Mouse (Mus musculus) kidney, postnatal 0 days (tissue): ENCODE results near the gene Ccsap. TPM values are rescaled to one million over a fixed set of nuclear protein-coding genes. Genes with fewer than 3 reads are reported as not detected.

Experiments used
- ATAC-seq: fragments of 200-750 bp; cut with Nextera tagmentation; replicated peaks from 2 replicates; pipeline ENCODE4 v1.8.0; 2017; ENCODE audit warnings: low read depth, moderate number of reproducible peaks, moderate TSS enrichment, moderate library complexity; ENCODE audit not compliant: low FRiP score
- DNase-seq: peaks from one replicate; pipeline ENCODE4 v3.0.0-alpha.2; 2016; ENCODE audit warnings: low spot score
- H3K27ac ChIP-seq: fragments of 300-500 bp; sonication (generic); 2 replicates; pipeline ENCODE4 v1.5.1; 2014; ENCODE audit warnings: mild to moderate bottlenecking
- H3K27me3 ChIP-seq: fragments of 300-500 bp; sonication (generic); 2 replicates; pipeline ENCODE4 v1.6.1; 2014; ENCODE audit warnings: low read length, mixed read lengths; ENCODE audit not compliant: insufficient read depth
- H3K36me3 ChIP-seq: fragments of 300-500 bp; sonication (generic); 2 replicates; pipeline ENCODE4 v1.6.1; 2014; ENCODE audit warnings: low read length, mixed read lengths; ENCODE audit not compliant: insufficient read depth
- H3K4me1 ChIP-seq: fragments of 300-500 bp; sonication (generic); replicated peaks from 2 replicates; pipeline ENCODE4 v1.6.1; 2014; ENCODE audit warnings: antibody characterized with exemption, low read length, mixed read lengths; ENCODE audit not compliant: insufficient read depth
- H3K4me2 ChIP-seq: fragments of 300-500 bp; sonication (generic); 2 replicates; pipeline ENCODE4 v1.6.1; 2014; ENCODE audit warnings: mild to moderate bottlenecking, low read length, moderate library complexity, mixed read lengths
- H3K4me3 ChIP-seq: fragments of 300-500 bp; sonication (generic); replicated peaks from 2 replicates; pipeline ENCODE4 v1.5.1; 2014; ENCODE audit warnings: low read depth, low read length
- H3K9ac ChIP-seq: fragments of 300-500 bp; sonication (generic); 2 replicates; pipeline ENCODE4 v1.6.1; 2014; ENCODE audit warnings: low read depth, low read length
- H3K9me3 ChIP-seq: fragments of 300-500 bp; sonication (generic); replicated peaks from 2 replicates; pipeline ENCODE4 v1.6.1; 2016; ENCODE audit warnings: low read length, inconsistent platforms, mixed read lengths
- CTCF ChIP-seq: IDR thresholded peaks from 2 replicates; pipeline ENCODE4 v1.5.1; 2016; ENCODE audit warnings: antibody characterized with exemption, low read depth, mild to moderate bottlenecking, moderate library complexity
- WGBS: fragments of 180-500 bp; shearing (Covaris S2); extraction: QIAGEN DNeasy Blood & Tissue Kit; methylation state at CpG from one replicate; pipeline ENCODE4 v1.1.7; 2014; 5-methylcytosine and 5-hydroxymethylcytosine counted together
- polyA plus RNA-seq: library from polyadenylated mRNA; unstranded; fragments of >200 nt; fragmentation: Nextera tagmentation; extraction: Ambion mirVana; gene quantifications from 2 replicates; pipeline ENCODE4 v1.2.1, GENCODE M21; 2015

Ccsap gene
- 1.8 and 1.9 TPM in 2 replicates for polyA plus RNA-seq

- H3K4me2 ChIP-seq = peak within 1 kb of the TSS; percentile 98
- no peaks in the 10 kb centered on the region for H3K9me3 ChIP-seq
- H3K27me3 ChIP-seq = no peaks in the 10 kb centered on the region
- ATAC-seq (peak; percentile 37), DNase-seq (peak; percentile 21)
- H3K36me3 ChIP-seq = no peaks in the 10 kb centered on the region
- peak within 1 kb of the TSS; percentile 84 for H3K4me3 ChIP-seq
- H3K4me1 ChIP-seq = no peaks in the 10 kb centered on the region
- TF ChIP-seq CTCF = no peak
- peak within 1 kb of the TSS; percentile 64 for H3K9ac ChIP-seq
- under 1% methylated on average over 48 of the region's 48 CpGs for whole genome bisulfite sequencing
- H3K27ac ChIP-seq = no peak within 1 kb of the TSS
Observed at GRCm38 (mm10) chr8:123859648-123860259, at the start of gene Ccsap. Ccsap (minus strand) TSS chr8:123860209.

GRCm38 (mm10) chr8:123907604-123908003 lies 47.6 kb upstream of the Ccsap start:
- DNase-seq = no peak
- Histone ChIP-seq H3K9ac (no peak overlapping the region), H3K4me2 (no peak overlapping the region), H3K27me3 (no peaks in the 10 kb centered on the region), H3K9me3 (no peaks in the 10 kb centered on the region), H3K4me3 (no peak overlapping the region), H3K4me1 (no peaks in the 10 kb centered on the region), H3K27ac (no peak overlapping the region), H3K36me3 (peaks cover 63% of the 10 kb centered on the region)
- TF ChIP-seq CTCF = no peak
- WGBS = 92% methylated on average over 6 of the region's 6 CpGs
- ATAC-seq = no peak

GRCm38 (mm10) chr8:123902653-123903052 lies 42.6 kb upstream of the Ccsap start:
- peaks cover 34% of the 10 kb centered on the region for H3K36me3 ChIP-seq
- TF ChIP-seq CTCF = no peak
- 85% methylated on average over 7 of the region's 7 CpGs for WGBS
- no peak overlapping the region for H3K4me3 ChIP-seq
- H3K27me3 ChIP-seq = no peaks in the 10 kb centered on the region
- H3K9me3 ChIP-seq = no peaks in the 10 kb centered on the region
- H3K4me1 ChIP-seq = no peaks in the 10 kb centered on the region
- H3K27ac ChIP-seq = no peak overlapping the region
- DNase-seq (no peak), ATAC-seq (no peak)
- no peak overlapping the region for H3K9ac ChIP-seq
- H3K4me2 ChIP-seq = no peak overlapping the region

- ATAC-seq = no peak
- H3K36me3 ChIP-seq = peaks cover 17% of the 10 kb centered on the region
- no peak for TF ChIP-seq CTCF
Observed at GRCm38 (mm10) chr8:123899366-123899765, 39.4 kb upstream of the Ccsap start.

GRCm38 (mm10) chr8:123898576-123898975 lies 38.6 kb upstream of the Ccsap start:
- Histone ChIP-seq H3K4me2 (no peak overlapping the region), H3K27ac (no peak overlapping the region), H3K27me3 (peaks cover 8% of the 10 kb centered on the region)

More at GRCm38 (mm10) chr8:123899366-123899765, 39.4 kb upstream of the Ccsap start:
- Histone ChIP-seq H3K27me3 (0 out of 2 replicates have a peak, but pooled peaks cover under 1% of the 10 kb centered on the region), H3K4me2 (no peak overlapping the region), H3K9ac (no peak overlapping the region), H3K4me3 (no peak overlapping the region), H3K9me3 (no peaks in the 10 kb centered on the region), H3K4me1 (no peaks in the 10 kb centered on the region), H3K27ac (no peak overlapping the region)
- 81% methylated on average over 7 of the region's 7 CpGs for WGBS
- DNase-seq = no peak

GRCm38 (mm10) chr8:123896774-123897173 lies 36.8 kb upstream of the Ccsap start:
- H3K4me3 ChIP-seq = no peak overlapping the region
- TF ChIP-seq CTCF = no peak
- H3K27ac ChIP-seq = no peak overlapping the region
- H3K27me3 ChIP-seq = peaks cover 25% of the 10 kb centered on the region
- H3K36me3 ChIP-seq = 0 out of 2 replicates have a peak, but pooled peaks cover 4% of the 10 kb centered on the region
- H3K9ac ChIP-seq = no peak overlapping the region
- no peak for ATAC-seq
- 51% methylated on average over 10 of the region's 10 CpGs for WGBS
- H3K4me1 ChIP-seq = no peaks in the 10 kb centered on the region
- no peak for DNase-seq
- H3K9me3 ChIP-seq = no peaks in the 10 kb centered on the region
- no peak overlapping the region for H3K4me2 ChIP-seq

More at GRCm38 (mm10) chr8:123898576-123898975, 38.6 kb upstream of the Ccsap start:
- WGBS = 80% methylated on average over 5 of the region's 5 CpGs
- Histone ChIP-seq H3K9ac (no peak overlapping the region), H3K4me1 (no peaks in the 10 kb centered on the region), H3K36me3 (peaks cover 15% of the 10 kb centered on the region), H3K9me3 (no peaks in the 10 kb centered on the region), H3K4me3 (no peak overlapping the region)
- TF ChIP-seq CTCF = no peak
- ATAC-seq (no peak), DNase-seq (no peak)
